Mouse (Mus musculus): ENCODE measurements around the gene Cpeb3.

GRCm38 (mm10) chr19:37177819-37178708 lies 30.3 kb downstream of the Cpeb3 start:
- TF ChIP-seq CTCF (IDR thresholded peaks at IDR 0.05; ENCODE audit: low read depth): no peak
- TF ChIP-seq EP300 (optimal IDR thresholded peaks at IDR 0.05): no peak
